Comparison of ENCODE assay signal across 13 mouse cellular contexts in the genomic region with DNA sequence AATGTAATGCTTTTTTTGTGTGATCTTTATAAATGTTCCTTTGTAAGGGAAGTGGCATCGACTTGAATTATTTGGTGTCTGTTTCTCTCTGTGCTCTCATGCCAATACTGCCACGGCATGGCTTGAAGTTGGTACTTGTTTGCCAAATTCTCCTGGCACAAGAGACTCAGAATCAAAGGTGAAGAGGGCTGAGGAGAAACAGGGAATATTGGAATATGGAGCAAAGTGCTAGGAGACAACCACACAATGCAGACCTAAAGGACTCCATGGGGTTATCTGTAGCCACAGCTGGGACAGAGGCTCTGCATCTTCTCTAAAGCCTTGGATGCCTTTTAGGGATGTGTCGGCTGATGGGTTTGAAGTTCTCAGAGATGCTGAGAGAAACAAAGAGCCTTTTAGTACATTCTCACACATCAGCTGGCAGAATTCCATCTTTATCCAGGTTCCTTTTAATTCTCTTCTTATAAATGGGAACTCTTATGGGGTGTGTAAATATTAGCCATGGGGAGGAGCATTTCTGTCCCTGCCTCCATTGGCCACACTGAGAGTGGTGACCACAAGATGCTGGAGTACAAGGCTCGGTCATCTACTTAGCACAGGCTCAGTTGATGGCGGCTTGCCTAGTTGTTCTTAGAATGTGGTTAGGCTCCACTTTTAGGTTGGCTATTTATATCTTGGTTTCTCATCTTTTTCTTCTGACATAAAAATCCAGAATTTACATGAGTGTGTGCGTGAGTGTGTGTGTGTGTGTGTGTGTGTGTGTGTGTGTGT. TPM values are rescaled to one million over a fixed set of nuclear protein-coding genes. Genes with fewer than 3 reads are reported as not detected.
DNase-seq lines count a peak whose midpoint lies in the region; ATAC-seq and TF ChIP-seq lines count a peak whose summit lies in the region.
"Had no signal": no experiment of that assay in that cellular context is flagged by ENCODE, and none has a peak within 500 bp of the region (broad histone marks: within the 10 kb centered on the region; RNA-seq: fewer than 3 reads in every experiment).

No protein-coding gene starts in this region.

- no peak overlapping the region for H3K4me2 ChIP-seq in hindbrain, postnatal 0 days (ENCODE audit: low read depth, low read length)
- no peak overlapping the region for H3K4me2 ChIP-seq in hindbrain, embryonic 12.5 days (replicated peaks)
- no peak overlapping the region for H3K4me2 ChIP-seq in embryonic facial prominence, embryonic 15.5 days (replicated peaks)
- no peak overlapping the region for H3K4me2 ChIP-seq in midbrain, postnatal 0 days (ENCODE audit: low read depth, low read length, poor library complexity, severe bottlenecking)
- H3K4me2 ChIP-seq: heart, embryonic 12.5 days; hindbrain, embryonic 13.5 days; lung, embryonic 15.5 days; midbrain, embryonic 11.5 days had no signal

- H3K9ac ChIP-seq in hindbrain, postnatal 0 days (replicated peaks; ENCODE audit: low read length), result no peak overlapping the region
- H3K9ac ChIP-seq in hindbrain, embryonic 12.5 days, result no peak overlapping the region
- H3K9ac ChIP-seq in embryonic facial prominence, embryonic 15.5 days, result no peak overlapping the region
- no peak overlapping the region for H3K9ac ChIP-seq in midbrain, postnatal 0 days (replicated peaks; ENCODE audit: low read length, poor library complexity, severe bottlenecking)
- H3K9ac ChIP-seq: heart, embryonic 12.5 days; hindbrain, embryonic 13.5 days; lung, embryonic 15.5 days had no signal

- no peaks in the 10 kb centered on the region for H3K9me3 ChIP-seq in hindbrain, postnatal 0 days (ENCODE audit: low read length)
- no peaks in the 10 kb centered on the region for H3K9me3 ChIP-seq in hindbrain, embryonic 12.5 days (replicated peaks)
- H3K9me3 ChIP-seq in embryonic facial prominence, embryonic 15.5 days (replicated peaks), result no peaks in the 10 kb centered on the region
- H3K9me3 ChIP-seq in midbrain, postnatal 0 days (ENCODE audit: low read length), result no peaks in the 10 kb centered on the region
- H3K9me3 ChIP-seq: heart, embryonic 12.5 days; hindbrain, embryonic 13.5 days; lung, embryonic 15.5 days had no signal

- WGBS in hindbrain, postnatal 0 days, result 58% methylated on average over 6 of the region's 6 CpGs
- WGBS in hindbrain, embryonic 12.5 days, result 85% methylated on average over 6 of the region's 6 CpGs
- 69% methylated on average over 6 of the region's 6 CpGs for WGBS in embryonic facial prominence, embryonic 15.5 days
- WGBS in midbrain, postnatal 0 days, result 80% methylated on average over 6 of the region's 6 CpGs

- DNase-seq in hindbrain, postnatal 0 days (ENCODE audit: low spot score), result peak; percentile 30
- peak; percentile 30 for DNase-seq in Muller cell, postnatal 12 days (ENCODE audit: inconsistent ontology term)
- peak; percentile 80 for DNase-seq in cerebellum, adult 11-12 months
- no peak for DNase-seq in midbrain, postnatal 0 days (ENCODE audit: low spot score)
- no peak for DNase-seq in B cell, adult 2 months
- DNase-seq: gastrocnemius, postnatal 36 days; kidney, adult 8-10 months had no signal

- H3K4me3 ChIP-seq in hindbrain, postnatal 0 days (ENCODE audit: low read length), result no peak overlapping the region
- no peak overlapping the region for H3K4me3 ChIP-seq in hindbrain, embryonic 12.5 days
- no peak overlapping the region for H3K4me3 ChIP-seq in embryonic facial prominence, embryonic 15.5 days (replicated peaks)
- H3K4me3 ChIP-seq in midbrain, postnatal 0 days (ENCODE audit: low read depth, low read length), result no peak overlapping the region
- H3K4me3 ChIP-seq: heart, embryonic 12.5 days; hindbrain, embryonic 13.5 days; lung, embryonic 15.5 days had no signal

- no peak for ATAC-seq in hindbrain, postnatal 0 days
- no peak for ATAC-seq in hindbrain, embryonic 12.5 days (ENCODE audit: low FRiP score)
- no peak for ATAC-seq in embryonic facial prominence, embryonic 15.5 days (ENCODE audit: insufficient number of reproducible peaks, low FRiP score, low TSS enrichment, low read depth)
- ATAC-seq in midbrain, postnatal 0 days (ENCODE audit: low FRiP score), result no peak

- H3K27me3 ChIP-seq in hindbrain, postnatal 0 days (ENCODE audit: insufficient read depth, low read length), result no peaks in the 10 kb centered on the region
- no peaks in the 10 kb centered on the region for H3K27me3 ChIP-seq in hindbrain, embryonic 12.5 days
- H3K27me3 ChIP-seq in embryonic facial prominence, embryonic 15.5 days, result no peaks in the 10 kb centered on the region
- no peaks in the 10 kb centered on the region for H3K27me3 ChIP-seq in midbrain, postnatal 0 days (ENCODE audit: insufficient read depth, low read length)
- H3K27me3 ChIP-seq: heart, embryonic 12.5 days; hindbrain, embryonic 13.5 days; lung, embryonic 15.5 days had no signal

- H3K4me1 ChIP-seq in hindbrain, postnatal 0 days (ENCODE audit: insufficient read depth, low read length), result no peaks in the 10 kb centered on the region
- H3K4me1 ChIP-seq in hindbrain, embryonic 12.5 days, result peaks cover 5% of the 10 kb centered on the region; the same call in 1 of the 2 replicates
- peaks cover 19% of the 10 kb centered on the region for H3K4me1 ChIP-seq in embryonic facial prominence, embryonic 15.5 days
- H3K4me1 ChIP-seq in midbrain, postnatal 0 days (ENCODE audit: insufficient read depth, low read length), result no peaks in the 10 kb centered on the region

- TF ChIP-seq CTCF in hindbrain, postnatal 0 days (IDR thresholded peaks at IDR 0.05; ENCODE audit: low read depth), result no peak
- TF ChIP-seq CTCF in midbrain, postnatal 0 days (IDR thresholded peaks at IDR 0.05), result no peak

- no peak overlapping the region for H3K27ac ChIP-seq in hindbrain, postnatal 0 days
- H3K27ac ChIP-seq in hindbrain, embryonic 12.5 days, result no peak overlapping the region
- peak overlapping the region; percentile 23; the same call in 1 of the 2 replicates for H3K27ac ChIP-seq in embryonic facial prominence, embryonic 15.5 days (replicated peaks)
- no peak overlapping the region for H3K27ac ChIP-seq in midbrain, postnatal 0 days (ENCODE audit: low read depth, low read length)
- H3K27ac ChIP-seq: hindbrain, embryonic 13.5 days; lung, embryonic 15.5 days had no signal

- H3K36me3 ChIP-seq in hindbrain, postnatal 0 days (ENCODE audit: insufficient read depth, low read length), result no peaks in the 10 kb centered on the region
- H3K36me3 ChIP-seq in hindbrain, embryonic 12.5 days, result no peaks in the 10 kb centered on the region
- no peaks in the 10 kb centered on the region for H3K36me3 ChIP-seq in embryonic facial prominence, embryonic 15.5 days
- no peaks in the 10 kb centered on the region for H3K36me3 ChIP-seq in midbrain, postnatal 0 days (ENCODE audit: insufficient read depth, low read length)
- H3K36me3 ChIP-seq: heart, embryonic 12.5 days; hindbrain, embryonic 13.5 days; lung, embryonic 15.5 days had no signal

RNA-seq across cellular contexts. Expression of a gene that starts 49.7 kb away (rescaled TPM):
- total RNA-seq in hindbrain, postnatal 0 days (2014; rRNA removed), result 2.4 and 3.7 TPM in 2 replicates
- 3.0 TPM in 2 replicates for polyA plus RNA-seq in hindbrain, postnatal 0 days (2015; fragmentation: Nextera tagmentation; extraction: Ambion mirVana)
- polyA plus RNA-seq in hindbrain, embryonic 12.5 days (2016; fragmentation: Nextera tagmentation; extraction: Ambion mirVana), result 101 and 107 TPM in 2 replicates
- 55.2 and 86.5 TPM in 2 replicates for polyA plus RNA-seq in embryonic facial prominence, embryonic 15.5 days (2015; fragmentation: Nextera tagmentation; extraction: Ambion mirVana)
- 1.7 and 2.2 TPM in 2 replicates for total RNA-seq in midbrain, postnatal 0 days (2014; rRNA removed)
- polyA plus RNA-seq in midbrain, postnatal 0 days (2015; fragmentation: Nextera tagmentation; extraction: Ambion mirVana), result 1.2 and 1.6 TPM in 2 replicates

Comparison
In these comparisons a context has a peak if more than half of its experiments do, and no peak if none do; other contexts are left out.
1. RNA of a gene that starts 49.7 kb away (polyA plus RNA-seq): 101 to 107 TPM in hindbrain, embryonic 12.5 days and 55.2 to 86.5 TPM in embryonic facial prominence, embryonic 15.5 days; 3.0 TPM in hindbrain, postnatal 0 days and 1.2 to 1.6 TPM in midbrain, postnatal 0 days; every median in the first group is over 10 times any median in the second.
2. DNase-seq: peak in hindbrain, postnatal 0 days (single experiment), Muller cell, postnatal 12 days (single experiment) and cerebellum, adult 11-12 months (single experiment); none in midbrain, postnatal 0 days (single experiment) and B cell, adult 2 months (0 of 2).